Mouse (Mus musculus): ENCODE results near the gene Coch. TPM values are rescaled to one million over a fixed set of nuclear protein-coding genes. Genes with fewer than 3 reads are reported as not detected.
"Not testable (repeated sequence)": the region's sequence is repeated elsewhere in the genome, so short reads cannot be mapped to it uniquely, and the experiment has no call there.

Gene Coch
- total RNA-seq, 2 experiments from 2014 or later = 0.29 to 0.60 TPM

DNA sequence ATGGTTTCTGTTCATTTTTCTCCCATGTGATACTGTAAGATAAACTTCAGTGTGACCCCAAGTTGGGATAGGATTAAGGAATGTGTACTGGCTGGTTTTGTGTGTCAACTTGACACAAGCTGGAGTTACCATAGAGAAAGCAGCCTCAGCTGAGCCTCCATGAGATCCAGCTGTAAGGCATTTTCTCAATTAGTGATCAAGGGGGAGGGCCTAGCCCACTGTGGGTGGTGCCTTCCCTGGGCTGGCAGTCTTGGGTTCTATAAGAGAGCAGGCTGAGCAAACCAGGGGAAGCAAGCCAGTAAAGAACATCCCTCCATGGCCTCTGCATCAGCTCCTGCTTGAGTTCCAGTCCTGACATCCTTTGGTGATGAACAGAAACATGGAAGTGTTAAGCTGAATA lies 56.3 kb downstream of the Coch start:
- not testable (repeated sequence) for DNase-seq

Other genes starting within 250 kb of the Coch start
- 10 to 100 TPM; 15.7 to 16.8 TPM for gene G2e3, start 245.3 kb upstream of the Coch start, total RNA-seq (2021)
- gene Scfd1, start 215.8 kb upstream of the Coch start, total RNA-seq (2021) = 10 to 100 TPM; 40.4 to 40.7 TPM
- 10 to 100 TPM; 29.3 to 30.0 TPM for gene Ap4s1, start 97.7 kb downstream of the Coch start, total RNA-seq (2021)
- 10 to 100 TPM; 90.7 to 91.0 TPM for gene Strn3, start 98.6 kb downstream of the Coch start, total RNA-seq (2021)
- gene Hectd1, start 236.2 kb downstream of the Coch start, total RNA-seq (2021) = 10 to 100 TPM; 96.8 to 99.6 TPM

Measured in heart, postnatal 4 days (tissue).